Mouse (Mus musculus) liver, postnatal 0 days (tissue): ENCODE measurements at regions not wholly inside any gene's neighbourhood (a gene's known extent, or its start where the extent isn't known, plus 50 kb on each side); places are given as distances from the start of the nearest gene placed in this dataset.

Source experiments
- CTCF ChIP-seq: sonication (generic); IDR thresholded peaks from 2 replicates; pipeline ENCODE4 v1.5.1; 2016; ENCODE audit warnings: antibody characterized with exemption, low read depth
- EP300 ChIP-seq: IDR thresholded peaks from 2 replicates; pipeline ENCODE4 v1.6.1; 2016; ENCODE audit warnings: antibody characterized with exemption, low read depth, mild to moderate bottlenecking

GRCm38 (mm10) chr5:111635092-111635491, 98.6 kb upstream of the Gm26897 start:
- no peak for TF ChIP-seq CTCF
- no peak for TF ChIP-seq EP300
